Mouse (Mus musculus) testis, adult 2 months (tissue): ENCODE data around the gene Vcpkmt.

Source experiments
- CTCF ChIP-seq: fragments of 200-500 bp; IDR thresholded peaks from 2 replicates; pipeline ENCODE4 v1.5.1; 2012; ENCODE audit warnings: low read depth, mild to moderate bottlenecking, inconsistent platforms, low read length, moderate library complexity; ENCODE audit not compliant: control insufficient read depth, insufficient read depth, insufficient replicate concordance
- POLR2A ChIP-seq: fragments of 200-500 bp; IDR thresholded peaks from 2 replicates; pipeline ENCODE4 v1.6.1; 2012; ENCODE audit warnings: low read depth, mild to moderate bottlenecking, inconsistent platforms, low read length, moderate library complexity; ENCODE audit not compliant: control insufficient read depth

GRCm38 (mm10) chr12:69604367-69604766 is 21.5 kb upstream of the Vcpkmt start:
- TF ChIP-seq POLR2A (no peak), CTCF (no peak)
